Mouse (Mus musculus): ENCODE data around the gene Azi2. TPM values are rescaled to one million over a fixed set of nuclear protein-coding genes. Genes with fewer than 3 reads are reported as not detected.

Gene Azi2
- polyA plus RNA-seq, 1 experiment = 21.6 TPM

DNA sequence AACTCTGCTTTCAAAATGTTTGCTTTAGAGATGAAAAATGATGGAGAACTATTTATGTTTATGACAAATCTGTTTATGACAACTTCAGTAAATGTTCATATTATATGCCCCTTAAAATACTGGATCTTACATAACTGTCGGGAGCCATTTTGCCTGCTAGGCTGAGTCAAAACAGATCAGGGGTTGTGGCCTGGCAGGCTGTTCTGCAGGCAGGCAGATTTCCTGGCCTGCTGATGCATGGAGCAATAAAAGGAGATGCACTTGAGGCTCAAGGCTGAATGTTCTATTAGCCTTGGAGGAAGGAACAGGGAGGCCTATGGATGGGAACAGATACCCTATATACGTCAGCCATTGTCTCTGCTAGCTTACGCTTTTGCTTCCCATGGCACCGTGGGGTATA lies 36.4 kb upstream of the Azi2 start:
- Histone ChIP-seq H3K36me3 (ENCODE audit: control insufficient read depth, insufficient read depth) (no peaks in the 10 kb centered on the region), H3K79me2 (ENCODE audit: control insufficient read depth, insufficient read depth) (no peaks in the 10 kb centered on the region), H3K27me3 (ENCODE audit: control insufficient read depth, insufficient read depth, insufficient read length) (no peaks in the 10 kb centered on the region), H3K4me2 (ENCODE audit: low read depth) (no peak overlapping the region), H3K4me3 (no peak overlapping the region), H3ac (ENCODE audit: control insufficient read depth, insufficient read length) (no peak overlapping the region)
- no peak for TF ChIP-seq USF1 (IDR thresholded peaks at IDR 0.05; ENCODE audit: low read depth)
- no peak for TF ChIP-seq REST (IDR thresholded peaks at IDR 0.05; ENCODE audit: insufficient read depth, insufficient read length)
- TF ChIP-seq POLR2A (IDR thresholded peaks at IDR 0.05; ENCODE audit: insufficient read length, low read depth) = no peak
- no peak for TF ChIP-seq TCF12 (IDR thresholded peaks at IDR 0.05; ENCODE audit: insufficient read depth, poor library complexity, severe bottlenecking)
- no peak for TF ChIP-seq SRF (IDR thresholded peaks at IDR 0.05; ENCODE audit: control insufficient read depth, insufficient read length, low read depth)
- TF ChIP-seq MAX (IDR thresholded peaks at IDR 0.05; ENCODE audit: low read depth) = no peak
- no peak for TF ChIP-seq MYOD1 (IDR thresholded peaks at IDR 0.05; ENCODE audit: control insufficient read depth in 1 of 3, insufficient read length in 2 of 3, low read depth in 2 of 3)
- TF ChIP-seq TCF3 (IDR thresholded peaks at IDR 0.05; ENCODE audit: insufficient read length, low read depth) = no peak
- no peak for TF ChIP-seq CEBPB (IDR thresholded peaks at IDR 0.05; ENCODE audit: insufficient read depth, poor library complexity, severe bottlenecking)
- TF ChIP-seq MYOG (IDR thresholded peaks at IDR 0.05; ENCODE audit: control insufficient read depth in 1 of 3, insufficient read depth in 1 of 3, insufficient read length in 2 of 3, low read depth in 2 of 3) = no peak

DNA sequence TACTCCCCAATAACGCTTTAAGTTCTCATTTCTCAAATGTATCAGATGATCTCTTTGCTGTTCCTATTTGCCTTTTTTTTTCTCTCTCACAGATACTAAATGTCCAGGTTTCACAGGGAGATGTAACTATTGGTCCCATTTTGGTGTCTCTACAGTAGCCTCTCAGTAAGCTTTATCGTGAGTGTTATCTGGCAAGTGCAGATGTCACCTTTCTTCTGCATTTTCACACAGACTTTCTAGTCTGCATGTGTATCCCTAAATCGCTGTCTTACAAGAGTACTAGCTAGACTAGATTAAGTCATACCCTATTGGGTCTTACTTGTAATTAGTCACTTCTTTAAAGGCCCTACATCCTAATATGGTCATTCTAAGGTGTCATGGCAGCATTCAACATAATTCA lies 27.4 kb upstream of the Azi2 start:
- TF ChIP-seq POLR2AphosphoS2 (IDR thresholded peaks at IDR 0.05; ENCODE audit: insufficient read length, low read depth) (no peak), TCF3 (IDR thresholded peaks at IDR 0.05; ENCODE audit: insufficient read length, low read depth) (no peak), USF1 (IDR thresholded peaks at IDR 0.05; ENCODE audit: low read depth) (no peak)
- Histone ChIP-seq H3ac (ENCODE audit: control insufficient read depth, insufficient read length) (no peak overlapping the region), H3K27me3 (ENCODE audit: control insufficient read depth, insufficient read depth, insufficient read length) (no peaks in the 10 kb centered on the region), H3K4me2 (ENCODE audit: low read depth) (no peak overlapping the region), H3K36me3 (ENCODE audit: control insufficient read depth, insufficient read depth) (no peaks in the 10 kb centered on the region), H3K4me3 (no peak overlapping the region), H3K79me2 (ENCODE audit: control insufficient read depth, insufficient read depth) (no peaks in the 10 kb centered on the region)

DNA sequence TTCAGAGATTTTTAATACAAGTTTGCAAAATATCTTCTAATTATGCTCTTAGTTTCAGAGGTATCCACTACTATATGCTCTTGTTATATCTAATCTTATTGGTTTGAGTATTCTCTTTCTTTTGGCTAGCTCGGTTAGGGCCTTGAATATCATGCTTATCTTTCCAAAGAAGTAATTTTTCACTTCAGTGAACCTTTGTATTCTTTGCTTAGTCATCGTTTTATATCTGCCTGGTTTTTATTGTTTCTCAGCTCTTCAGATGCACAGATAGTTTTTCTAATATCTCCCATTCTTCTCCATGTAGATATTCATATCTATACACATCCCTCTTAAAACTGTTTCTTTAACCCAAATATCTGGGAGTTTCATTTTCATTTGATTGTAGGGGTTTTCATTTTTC lies 15.3 kb upstream of the Azi2 start:
- Histone ChIP-seq H3K27me3 (ENCODE audit: control insufficient read depth, insufficient read depth, insufficient read length) (no peaks in the 10 kb centered on the region), H3K4me2 (ENCODE audit: low read depth) (no peak overlapping the region), H3K36me3 (ENCODE audit: control insufficient read depth, insufficient read depth) (no peaks in the 10 kb centered on the region), H3ac (ENCODE audit: control insufficient read depth, insufficient read length) (no peak overlapping the region), H3K79me2 (ENCODE audit: control insufficient read depth, insufficient read depth) (no peaks in the 10 kb centered on the region), H3K4me3 (no peak overlapping the region)
- no peak for TF ChIP-seq SRF (IDR thresholded peaks at IDR 0.05; ENCODE audit: control insufficient read depth, insufficient read length, low read depth)
- no peak for TF ChIP-seq REST (IDR thresholded peaks at IDR 0.05; ENCODE audit: insufficient read depth, insufficient read length)
- TF ChIP-seq USF1 (IDR thresholded peaks at IDR 0.05; ENCODE audit: low read depth) = no peak
- no peak for TF ChIP-seq MYOD1 (IDR thresholded peaks at IDR 0.05; ENCODE audit: control insufficient read depth in 1 of 3, insufficient read length in 2 of 3, low read depth in 2 of 3)
- no peak for TF ChIP-seq E2F4 (IDR thresholded peaks at IDR 0.05; ENCODE audit: insufficient read depth)
- TF ChIP-seq TCF12 (IDR thresholded peaks at IDR 0.05; ENCODE audit: insufficient read depth, poor library complexity, severe bottlenecking) = no peak

- Histone ChIP-seq H3K36me3 (ENCODE audit: control insufficient read depth, insufficient read depth) (no peaks in the 10 kb centered on the region), H3K4me3 (no peak overlapping the region), H3ac (ENCODE audit: control insufficient read depth, insufficient read length) (no peak overlapping the region), H3K79me2 (ENCODE audit: control insufficient read depth, insufficient read depth) (no peaks in the 10 kb centered on the region), H3K4me2 (ENCODE audit: low read depth) (no peak overlapping the region), H3K27me3 (ENCODE audit: control insufficient read depth, insufficient read depth, insufficient read length) (no peaks in the 10 kb centered on the region)
- TF ChIP-seq TCF3 (IDR thresholded peaks at IDR 0.05; ENCODE audit: insufficient read length, low read depth) = no peak
- no peak for TF ChIP-seq TCF12 (IDR thresholded peaks at IDR 0.05; ENCODE audit: insufficient read depth, poor library complexity, severe bottlenecking)
- TF ChIP-seq MYOG (IDR thresholded peaks at IDR 0.05; ENCODE audit: control insufficient read depth in 1 of 3, insufficient read depth in 1 of 3, insufficient read length in 2 of 3, low read depth in 2 of 3) = no peak
- TF ChIP-seq SRF (IDR thresholded peaks at IDR 0.05; ENCODE audit: control insufficient read depth, insufficient read length, low read depth) = no peak
- TF ChIP-seq CEBPB (IDR thresholded peaks at IDR 0.05; ENCODE audit: insufficient read depth, poor library complexity, severe bottlenecking) = no peak
- TF ChIP-seq MAX (IDR thresholded peaks at IDR 0.05; ENCODE audit: low read depth) = no peak
- no peak for TF ChIP-seq USF1 (IDR thresholded peaks at IDR 0.05; ENCODE audit: low read depth)
- TF ChIP-seq POLR2A (IDR thresholded peaks at IDR 0.05; ENCODE audit: insufficient read length, low read depth) = no peak
- no peak for TF ChIP-seq E2F4 (IDR thresholded peaks at IDR 0.05; ENCODE audit: insufficient read depth)
- TF ChIP-seq REST (IDR thresholded peaks at IDR 0.05; ENCODE audit: insufficient read depth, insufficient read length) = no peak
- TF ChIP-seq POLR2AphosphoS2 (IDR thresholded peaks at IDR 0.05; ENCODE audit: insufficient read length, low read depth) = no peak
- no peak for TF ChIP-seq MYOD1 (IDR thresholded peaks at IDR 0.05; ENCODE audit: control insufficient read depth in 1 of 3, insufficient read length in 2 of 3, low read depth in 2 of 3)
These were observed 10.8 kb upstream of the Azi2 start for GRCm38 (mm10) chr9:118029490-118029889.

DNA sequence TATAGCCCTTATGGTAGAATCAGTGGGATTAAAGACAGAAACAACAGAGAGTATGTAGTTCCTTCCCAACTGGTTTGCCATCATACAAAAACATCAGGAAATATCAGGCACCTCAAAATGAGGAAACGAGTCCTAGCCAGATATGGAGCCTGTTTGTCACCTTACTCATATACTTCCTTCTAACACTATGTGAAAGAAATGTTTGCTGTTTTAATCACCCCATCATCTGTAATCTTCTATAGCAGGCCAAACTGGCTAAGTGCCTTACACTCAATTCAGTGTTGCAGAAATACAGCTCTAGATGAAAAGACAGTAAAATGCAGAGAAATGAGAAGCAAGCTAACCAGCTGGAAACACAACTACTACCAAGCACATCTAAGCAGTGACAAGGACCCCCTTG lies 10.0 kb upstream of the Azi2 start:
- no peaks in the 10 kb centered on the region for H3K79me2 ChIP-seq (ENCODE audit: control insufficient read depth, insufficient read depth)
- TF ChIP-seq REST (IDR thresholded peaks at IDR 0.05; ENCODE audit: insufficient read depth, insufficient read length) (no peak), E2F4 (IDR thresholded peaks at IDR 0.05; ENCODE audit: insufficient read depth) (no peak), POLR2A (IDR thresholded peaks at IDR 0.05; ENCODE audit: insufficient read length, low read depth) (no peak)
- no peak overlapping the region for H3K4me3 ChIP-seq
- no peaks in the 10 kb centered on the region for H3K36me3 ChIP-seq (ENCODE audit: control insufficient read depth, insufficient read depth)
- no peaks in the 10 kb centered on the region for H3K27me3 ChIP-seq (ENCODE audit: control insufficient read depth, insufficient read depth, insufficient read length)
- H3K4me2 ChIP-seq (ENCODE audit: low read depth) = no peak overlapping the region
- no peak overlapping the region for H3ac ChIP-seq (ENCODE audit: control insufficient read depth, insufficient read length)
